Mouse (Mus musculus): Measurements from ENCODE around the gene Chmp4b. TPM values are rescaled to one million over a fixed set of nuclear protein-coding genes. Genes with fewer than 3 reads are reported as not detected.
A peak's percentile ranks its signal among the peaks of the same experiment; 100 is the strongest.

Chmp4b gene
- polyA plus RNA-seq, 1 experiment = 150 TPM

DNA sequence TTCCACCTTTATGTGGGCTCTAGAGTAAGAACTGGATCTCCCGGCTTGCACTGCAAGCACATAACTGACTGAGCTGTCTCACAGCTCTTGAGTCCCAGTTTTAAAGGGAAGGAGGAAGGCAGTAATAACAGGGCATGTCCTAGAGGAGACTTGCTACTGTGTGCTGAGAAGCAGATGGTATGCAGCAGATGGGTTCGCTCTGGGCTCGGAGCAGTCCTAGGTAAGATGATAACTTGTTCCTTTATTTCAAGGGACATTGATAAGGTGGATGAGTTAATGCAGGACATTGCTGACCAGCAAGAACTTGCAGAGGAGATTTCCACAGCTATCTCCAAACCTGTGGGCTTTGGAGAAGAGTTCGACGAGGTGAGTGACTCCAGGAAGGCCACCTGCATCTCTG lies 39.5 kb downstream of the Chmp4b start:
- TF ChIP-seq CTCF (IDR thresholded peaks at IDR 0.05; ENCODE audit: borderline replicate concordance, insufficient read depth, low read length) = no peak
- TF ChIP-seq POLR2A (IDR thresholded peaks at IDR 0.05; ENCODE audit: low read depth, low read length) = no peak
- Histone ChIP-seq H3K4me1 (ENCODE audit: control insufficient read depth, insufficient read depth, low read length) (no peaks in the 10 kb centered on the region), H3K4me3 (ENCODE audit: insufficient read depth, low read length) (no peak overlapping the region), H3K27ac (ENCODE audit: insufficient read depth, low read length) (no peak overlapping the region)

DNA sequence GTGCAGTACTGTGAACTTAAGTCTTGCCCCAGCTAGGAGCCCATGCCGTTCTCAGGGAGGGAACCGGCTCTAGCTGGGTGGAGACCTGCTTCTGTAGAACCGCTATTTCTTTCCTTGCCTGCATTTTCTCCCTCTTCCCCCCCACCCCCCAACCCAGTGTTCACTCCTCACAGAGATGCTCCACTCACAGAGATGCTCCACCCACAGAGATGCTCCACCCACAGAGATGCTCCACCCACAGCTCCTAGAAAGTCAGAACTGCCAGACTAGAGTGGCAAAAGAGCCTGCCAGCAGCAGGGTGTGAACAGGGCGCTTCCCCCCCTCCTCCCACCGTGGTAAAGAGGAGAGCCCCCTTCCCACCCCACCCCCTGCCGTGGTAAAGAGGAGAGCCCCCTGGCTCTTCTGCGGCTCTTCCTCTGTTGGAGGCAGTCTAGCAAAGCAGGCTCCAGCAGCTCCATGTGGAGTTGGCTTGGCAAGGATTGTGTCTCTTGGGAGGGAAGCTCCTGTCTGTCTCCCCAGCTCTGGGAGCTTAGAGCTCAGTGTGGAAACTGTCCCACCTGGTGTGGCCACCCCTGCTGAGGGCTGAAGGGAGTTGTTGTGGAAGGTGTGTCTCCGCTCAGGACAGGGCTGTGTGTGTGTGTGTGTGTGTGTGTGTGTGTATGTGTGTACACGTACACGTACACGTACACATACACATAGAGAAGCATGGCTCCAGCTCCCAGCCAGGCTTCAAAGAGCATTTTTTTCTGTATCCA lies 41.9 kb downstream of the Chmp4b start:
- TF ChIP-seq POLR2A (IDR thresholded peaks at IDR 0.05; ENCODE audit: low read depth, low read length) (no peak), CTCF (IDR thresholded peaks at IDR 0.05; ENCODE audit: borderline replicate concordance, insufficient read depth, low read length) (no peak)
- Histone ChIP-seq H3K27ac (ENCODE audit: insufficient read depth, low read length) (no peak overlapping the region), H3K4me1 (ENCODE audit: control insufficient read depth, insufficient read depth, low read length) (no peaks in the 10 kb centered on the region), H3K4me3 (ENCODE audit: insufficient read depth, low read length) (no peak overlapping the region)

DNA sequence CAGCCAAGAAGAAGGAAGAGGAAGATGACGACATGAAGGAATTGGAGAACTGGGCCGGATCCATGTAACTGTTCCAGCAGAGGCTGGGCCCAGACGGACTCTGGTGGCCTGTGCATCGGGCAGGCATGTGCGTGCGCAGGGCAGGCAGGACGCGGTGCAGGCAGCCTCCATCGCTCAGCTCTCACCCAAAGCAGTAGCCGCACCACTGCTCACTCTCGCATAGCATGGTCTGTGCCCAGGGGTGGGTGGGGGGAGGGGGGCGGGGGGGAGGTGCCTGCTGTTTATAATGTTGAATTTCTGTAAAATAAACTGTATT lies 42.4 kb downstream of the Chmp4b start:
- H3K4me3 ChIP-seq (ENCODE audit: insufficient read depth, low read length) = no peak overlapping the region
- TF ChIP-seq CTCF (IDR thresholded peaks at IDR 0.05; ENCODE audit: borderline replicate concordance, insufficient read depth, low read length) = no peak
- TF ChIP-seq POLR2A (IDR thresholded peaks at IDR 0.05; ENCODE audit: low read depth, low read length) = no peak
- H3K27ac ChIP-seq (ENCODE audit: insufficient read depth, low read length) = no peak overlapping the region
- no peaks in the 10 kb centered on the region for H3K4me1 ChIP-seq (ENCODE audit: control insufficient read depth, insufficient read depth, low read length)

DNA sequence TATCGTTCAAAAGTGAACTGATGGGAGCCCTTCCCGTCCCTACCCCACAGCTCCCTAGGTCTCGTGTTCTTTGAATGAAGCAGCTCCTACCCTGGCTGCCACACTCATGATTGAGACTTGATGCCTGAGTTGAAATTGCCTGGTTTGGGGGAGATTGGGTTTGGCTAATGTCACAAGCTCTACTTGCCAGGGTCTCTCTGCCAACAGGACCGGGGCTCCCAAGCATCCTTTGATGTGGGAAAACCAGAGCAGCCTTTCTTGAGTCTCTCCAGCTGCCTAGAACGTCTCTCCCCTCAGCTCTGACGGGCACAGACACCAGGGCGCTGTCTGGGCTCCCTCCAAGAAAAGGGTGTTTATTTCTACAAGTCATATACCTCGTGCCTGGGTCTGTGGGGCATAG lies 44.2 kb downstream of the Chmp4b start:
- Histone ChIP-seq H3K4me1 (ENCODE audit: control insufficient read depth, insufficient read depth, low read length) (no peaks in the 10 kb centered on the region), H3K27ac (ENCODE audit: insufficient read depth, low read length) (no peak overlapping the region), H3K4me3 (ENCODE audit: insufficient read depth, low read length) (no peak overlapping the region)
- TF ChIP-seq POLR2A (IDR thresholded peaks at IDR 0.05; ENCODE audit: low read depth, low read length) = no peak
- no peak for TF ChIP-seq CTCF (IDR thresholded peaks at IDR 0.05; ENCODE audit: borderline replicate concordance, insufficient read depth, low read length)

DNA sequence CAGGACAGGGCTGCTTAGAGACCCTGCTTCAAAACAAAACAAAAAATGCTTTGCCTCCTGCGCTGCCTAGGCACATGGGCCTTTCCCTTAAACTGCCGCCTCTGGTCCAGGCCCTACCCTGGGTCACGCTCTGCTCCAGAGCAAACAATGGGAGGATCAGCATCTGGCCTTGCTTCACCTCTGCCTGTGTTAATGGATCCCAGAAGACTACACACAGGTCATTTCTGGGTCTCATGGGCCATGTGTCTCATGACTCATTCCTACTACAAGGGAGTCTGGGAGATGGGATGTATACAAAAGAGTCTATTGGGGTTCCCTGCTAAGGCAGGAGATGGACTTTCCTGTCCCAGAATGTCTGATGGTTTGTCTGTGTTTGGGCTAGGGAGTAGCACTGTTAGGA lies 45.2 kb downstream of the Chmp4b start:
- Histone ChIP-seq H3K27ac (ENCODE audit: insufficient read depth, low read length) (no peak overlapping the region), H3K4me1 (ENCODE audit: control insufficient read depth, insufficient read depth, low read length) (no peaks in the 10 kb centered on the region), H3K4me3 (ENCODE audit: insufficient read depth, low read length) (no peak overlapping the region)
- TF ChIP-seq POLR2A (IDR thresholded peaks at IDR 0.05; ENCODE audit: low read depth, low read length) = no peak
- TF ChIP-seq CTCF (IDR thresholded peaks at IDR 0.05; ENCODE audit: borderline replicate concordance, insufficient read depth, low read length) = no peak

DNA sequence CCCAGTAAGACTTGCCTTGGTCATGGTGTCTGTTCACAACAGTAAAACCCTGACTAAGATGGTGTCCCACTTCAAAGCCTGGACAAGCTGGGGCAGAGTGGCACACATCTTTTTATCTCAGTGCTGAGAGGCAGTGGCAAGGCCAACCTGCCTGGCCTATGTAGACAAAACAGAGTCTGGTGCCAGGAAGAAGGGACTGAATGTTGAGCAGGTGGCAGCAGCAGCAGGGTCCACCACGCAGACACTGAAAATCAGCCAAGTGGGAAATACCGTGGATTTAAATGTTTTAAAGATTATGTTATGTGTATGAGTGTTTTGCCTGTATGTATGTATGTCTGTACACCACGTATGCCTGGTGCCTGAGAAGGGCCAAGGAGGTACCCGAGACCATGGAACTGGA lies 47.9 kb downstream of the Chmp4b start:
- Histone ChIP-seq H3K4me3 (ENCODE audit: insufficient read depth, low read length) (no peak overlapping the region), H3K4me1 (ENCODE audit: control insufficient read depth, insufficient read depth, low read length) (no peaks in the 10 kb centered on the region), H3K27ac (ENCODE audit: insufficient read depth, low read length) (no peak overlapping the region)
- no peak for TF ChIP-seq POLR2A (IDR thresholded peaks at IDR 0.05; ENCODE audit: low read depth, low read length)

DNA sequence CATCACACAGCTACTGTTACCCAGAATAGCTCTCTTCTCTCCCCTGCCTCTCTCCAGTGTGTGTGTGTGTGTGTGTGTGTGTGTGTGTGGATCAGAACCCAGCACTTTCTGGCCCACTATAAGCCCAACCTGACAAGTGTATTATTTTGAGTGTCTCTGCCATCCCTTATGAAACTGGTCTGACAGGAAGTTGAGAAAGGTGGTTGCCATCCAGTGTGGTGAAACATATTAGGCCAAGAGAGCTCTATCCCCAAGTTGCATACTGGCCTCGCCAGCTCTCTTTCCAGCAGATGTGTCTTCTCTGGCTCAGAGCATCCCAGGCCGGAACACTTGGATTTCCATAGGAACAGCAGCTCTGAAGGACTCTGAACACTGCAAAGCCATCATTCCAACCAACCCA lies 48.7 kb downstream of the Chmp4b start:
- Histone ChIP-seq H3K4me3 (ENCODE audit: insufficient read depth, low read length) (no peak overlapping the region), H3K4me1 (ENCODE audit: control insufficient read depth, insufficient read depth, low read length) (no peaks in the 10 kb centered on the region), H3K27ac (ENCODE audit: insufficient read depth, low read length) (no peak overlapping the region)
- TF ChIP-seq POLR2A (IDR thresholded peaks at IDR 0.05; ENCODE audit: low read depth, low read length) (no peak), CTCF (IDR thresholded peaks at IDR 0.05; ENCODE audit: borderline replicate concordance, insufficient read depth, low read length) (no peak)

- Histone ChIP-seq H3K27ac (ENCODE audit: insufficient read depth, low read length) (no peak overlapping the region), H3K4me3 (ENCODE audit: insufficient read depth, low read length) (no peak overlapping the region), H3K4me1 (ENCODE audit: control insufficient read depth, insufficient read depth, low read length) (no peaks in the 10 kb centered on the region)
- TF ChIP-seq CTCF (IDR thresholded peaks at IDR 0.05; ENCODE audit: borderline replicate concordance, insufficient read depth, low read length) (peak; percentile 97), POLR2A (IDR thresholded peaks at IDR 0.05; ENCODE audit: low read depth, low read length) (no peak)
Observed at GRCm38 (mm10) chr2:154702637-154703315, 51.3 kb downstream of the Chmp4b start.

DNA sequence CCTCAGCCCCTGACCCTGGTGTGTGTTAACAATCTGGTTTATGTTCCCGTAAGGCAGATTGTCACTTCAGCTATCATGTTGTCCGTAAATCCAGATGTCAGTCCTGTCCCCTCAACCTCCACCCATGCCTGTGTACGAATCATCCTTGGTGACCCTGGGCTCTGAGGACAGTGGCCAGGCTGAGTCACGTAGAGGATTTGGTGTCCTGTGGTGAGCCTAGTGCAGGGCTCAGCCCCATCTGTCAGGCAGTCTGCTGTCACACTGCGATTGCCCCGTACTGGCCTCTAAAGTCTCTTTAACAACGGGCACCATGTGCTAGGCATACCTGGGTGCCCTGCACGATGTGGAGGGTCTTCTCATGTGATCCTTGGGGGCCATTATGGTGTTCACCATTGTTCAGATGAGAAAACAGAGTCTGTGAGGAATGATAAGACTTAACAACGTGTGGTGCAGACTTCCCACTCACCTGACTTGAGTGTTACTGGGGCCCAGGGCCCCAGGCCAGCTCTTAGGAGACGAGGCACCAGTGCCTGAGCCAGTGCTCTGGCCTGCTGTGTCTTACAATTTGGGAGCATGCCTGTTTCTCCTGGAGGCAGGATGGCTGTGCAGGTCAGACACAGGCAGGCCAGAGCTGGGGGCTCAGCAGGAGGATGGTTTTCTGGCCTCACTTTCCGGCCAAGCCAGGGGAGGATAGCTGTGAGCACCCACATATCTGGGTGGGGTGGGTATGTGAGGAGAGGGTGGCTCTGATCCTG lies 55.2 kb downstream of the Chmp4b start:
- TF ChIP-seq POLR2A (IDR thresholded peaks at IDR 0.05; ENCODE audit: low read depth, low read length) (no peak), CTCF (IDR thresholded peaks at IDR 0.05; ENCODE audit: borderline replicate concordance, insufficient read depth, low read length) (no peak)
- no peaks in the 10 kb centered on the region for H3K4me1 ChIP-seq (ENCODE audit: control insufficient read depth, insufficient read depth, low read length)
- H3K27ac ChIP-seq (ENCODE audit: insufficient read depth, low read length) = no peak overlapping the region

DNA sequence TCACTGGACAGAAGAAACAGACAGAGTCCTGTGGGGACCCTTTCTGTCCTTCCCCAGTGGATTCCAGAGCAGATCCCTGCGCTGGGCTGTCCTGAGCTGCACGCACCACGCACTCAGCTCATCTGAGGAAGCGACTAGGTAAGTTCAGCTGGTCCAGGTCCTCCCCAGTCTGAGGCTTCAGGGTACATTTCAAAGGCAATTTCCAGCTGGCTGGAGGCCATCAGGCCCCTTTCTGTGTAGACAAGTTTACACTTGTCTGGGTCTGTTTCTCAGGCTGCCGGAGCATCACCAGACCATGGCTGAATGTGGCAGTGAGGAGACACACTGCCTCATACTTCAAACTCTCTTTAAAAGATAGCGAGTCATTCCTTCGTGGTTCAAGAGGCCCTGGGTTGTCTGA lies 55.8 kb downstream of the Chmp4b start:
- TF ChIP-seq POLR2A (IDR thresholded peaks at IDR 0.05; ENCODE audit: low read depth, low read length) (no peak), CTCF (IDR thresholded peaks at IDR 0.05; ENCODE audit: borderline replicate concordance, insufficient read depth, low read length) (no peak)
- Histone ChIP-seq H3K27ac (ENCODE audit: insufficient read depth, low read length) (no peak overlapping the region), H3K4me1 (ENCODE audit: control insufficient read depth, insufficient read depth, low read length) (no peaks in the 10 kb centered on the region), H3K4me3 (ENCODE audit: insufficient read depth, low read length) (no peak overlapping the region)

More for the DNA sequence above, 55.2 kb downstream of the Chmp4b start:
- no peak overlapping the region for H3K4me3 ChIP-seq (ENCODE audit: insufficient read depth, low read length)
